Mouse (Mus musculus) limb, embryonic 10.5 days (tissue): ENCODE data around the gene Gm10964. TPM values are rescaled to one million over a fixed set of nuclear protein-coding genes. Genes with fewer than 3 reads are reported as not detected.
A peak's percentile ranks its signal among the peaks of the same experiment; 100 is the strongest.

Experiments used
- DNase-seq: peaks from one replicate; pipeline ENCODE4 v3.0.0-alpha.2; 2017; ENCODE audit warnings: low spot score
- H3K27ac ChIP-seq: fragments of 300-500 bp; sonication (generic); 2 replicates; pipeline ENCODE4 v1.5.1; 2016; ENCODE audit warnings: mild to moderate bottlenecking
- H3K27me3 ChIP-seq: fragments of 300-500 bp; sonication (generic); 2 replicates; pipeline ENCODE4 v1.6.1; 2016; ENCODE audit warnings: low read depth, mild to moderate bottlenecking; ENCODE audit not compliant: poor library complexity, severe bottlenecking
- H3K36me3 ChIP-seq: fragments of 300-500 bp; sonication (generic); 2 replicates; pipeline ENCODE4 v1.6.1; 2016; ENCODE audit warnings: mild to moderate bottlenecking, moderate library complexity
- H3K4me1 ChIP-seq: fragments of 300-500 bp; sonication (generic); 2 replicates; pipeline ENCODE4 v1.6.1; 2016
- H3K4me3 ChIP-seq: fragments of 300-500 bp; sonication (generic); 2 replicates; pipeline ENCODE4 v1.5.1; 2016; ENCODE audit warnings: mild to moderate bottlenecking, moderate library complexity
- H3K9me3 ChIP-seq: fragments of 300-500 bp; sonication (generic); replicated peaks from 2 replicates; pipeline ENCODE4 v1.6.1; 2016; ENCODE audit warnings: mild to moderate bottlenecking
- WGBS: fragments of 180-500 bp; shearing (Covaris S2); methylation state at CpG from one replicate; pipeline ENCODE4 v1.1.7; 2016; 5-methylcytosine and 5-hydroxymethylcytosine counted together
- polyA plus RNA-seq: library from polyadenylated mRNA; unstranded; fragments of >200 nt; fragmentation: Nextera tagmentation; extraction: Ambion mirVana; gene quantifications from 2 replicates; pipeline ENCODE4 v1.2.1, GENCODE M21; 2016

Gene Gm10964
- not detected in 2 replicates for polyA plus RNA-seq

GRCm38 (mm10) chr3:103739329-103739728, at the start of gene Gm10964:
Gene Gm10964 (plus strand): TSS chr3:103739366.
- H3K36me3 ChIP-seq: peaks cover 32% of the 10 kb centered on the region
- DNase-seq: no peak
- 90% methylated on average over 1 of the region's 1 CpGs for WGBS
- H3K4me3 ChIP-seq: peak within 1 kb of the TSS; percentile 50
- no peaks in the 10 kb centered on the region for H3K27me3 ChIP-seq
- H3K27ac ChIP-seq: peak within 1 kb of the TSS; percentile 93
- H3K4me1 ChIP-seq: peaks cover 56% of the 10 kb centered on the region
- no peaks in the 10 kb centered on the region for H3K9me3 ChIP-seq

DNA sequence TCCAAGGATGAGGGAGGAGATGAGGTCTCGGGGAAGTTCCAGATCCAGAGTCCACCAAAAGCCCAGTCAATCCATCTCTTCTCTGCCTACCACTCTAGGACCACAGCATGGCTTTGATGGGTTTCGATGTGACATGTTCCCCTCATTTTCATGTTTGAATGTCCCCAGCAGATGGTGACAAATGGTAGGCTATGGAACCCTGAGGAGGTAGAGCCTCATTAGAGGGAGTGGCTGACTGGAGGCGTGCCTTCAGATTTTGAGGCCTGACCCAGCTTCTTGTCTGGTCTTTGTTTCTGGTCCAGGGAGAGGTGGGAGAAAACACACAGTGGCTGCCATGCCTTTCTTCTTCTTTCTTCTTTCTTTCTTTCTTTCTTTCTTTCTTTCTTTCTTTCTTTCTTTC, 48.7 kb upstream of the Gm10964 start:
- 77% methylated on average over 3 of the region's 3 CpGs for WGBS
- no peaks in the 10 kb centered on the region for H3K4me1 ChIP-seq
- no peaks in the 10 kb centered on the region for H3K9me3 ChIP-seq
- H3K27me3 ChIP-seq: no peaks in the 10 kb centered on the region
- H3K4me3 ChIP-seq: no peak overlapping the region
- no peaks in the 10 kb centered on the region for H3K36me3 ChIP-seq
- no peak for DNase-seq
- no peak overlapping the region for H3K27ac ChIP-seq

DNA sequence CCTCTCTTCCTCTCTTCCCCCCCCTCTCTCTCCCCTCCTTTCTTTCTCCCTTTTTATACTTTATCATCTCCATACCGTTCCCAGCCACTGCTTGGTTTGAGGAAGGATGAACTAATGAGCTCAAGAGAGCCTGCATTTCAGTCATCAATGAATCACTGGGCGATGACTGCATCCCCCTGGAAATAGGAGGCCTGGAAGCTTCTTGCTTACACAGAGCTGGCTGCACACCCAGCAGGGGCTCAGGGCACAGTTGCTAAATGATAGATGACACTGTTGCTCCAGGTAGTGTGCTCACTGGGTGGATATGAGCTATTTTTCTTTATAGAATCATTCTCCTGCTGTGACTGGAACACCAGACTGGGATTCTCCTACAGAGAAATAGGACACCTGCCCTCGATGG, 43.6 kb upstream of the Gm10964 start:
- H3K36me3 ChIP-seq: no peaks in the 10 kb centered on the region
- H3K9me3 ChIP-seq: no peaks in the 10 kb centered on the region
- DNase-seq: no peak
- 73% methylated on average over 3 of the region's 3 CpGs for WGBS
- no peaks in the 10 kb centered on the region for H3K4me1 ChIP-seq
- no peak overlapping the region for H3K27ac ChIP-seq
- H3K27me3 ChIP-seq: no peaks in the 10 kb centered on the region
- no peak overlapping the region for H3K4me3 ChIP-seq

GRCm38 (mm10) chr3:103696388-103696925, 42.7 kb upstream of the Gm10964 start:
- Histone ChIP-seq H3K4me1 (no peaks in the 10 kb centered on the region), H3K4me3 (no peak overlapping the region), H3K27ac (no peak overlapping the region), H3K9me3 (no peaks in the 10 kb centered on the region), H3K27me3 (no peaks in the 10 kb centered on the region), H3K36me3 (no peaks in the 10 kb centered on the region)
- no peak for DNase-seq
- 77% methylated on average over 1 of the region's 1 CpGs for WGBS

- Histone ChIP-seq H3K36me3 (no peaks in the 10 kb centered on the region), H3K27me3 (no peaks in the 10 kb centered on the region), H3K4me1 (no peaks in the 10 kb centered on the region), H3K4me3 (no peak overlapping the region), H3K27ac (no peak overlapping the region), H3K9me3 (no peaks in the 10 kb centered on the region)
- WGBS: 83% methylated on average over 6 of the region's 6 CpGs
- no peak for DNase-seq
Observed at GRCm38 (mm10) chr3:103704661-103705060, 34.5 kb upstream of the Gm10964 start.

GRCm38 (mm10) chr3:103705426-103705825, 33.7 kb upstream of the Gm10964 start:
- Histone ChIP-seq H3K9me3 (no peaks in the 10 kb centered on the region), H3K27ac (no peak overlapping the region), H3K4me3 (no peak overlapping the region), H3K27me3 (no peaks in the 10 kb centered on the region), H3K36me3 (no peaks in the 10 kb centered on the region), H3K4me1 (no peaks in the 10 kb centered on the region)
- 91% methylated on average over 12 of the region's 12 CpGs for WGBS
- no peak for DNase-seq

- H3K9me3 ChIP-seq: no peaks in the 10 kb centered on the region
- DNase-seq: no peak
- no peaks in the 10 kb centered on the region for H3K27me3 ChIP-seq
- no peaks in the 10 kb centered on the region for H3K4me1 ChIP-seq
- no peak overlapping the region for H3K27ac ChIP-seq
- 95% methylated on average over 5 of the region's 5 CpGs for WGBS
- H3K36me3 ChIP-seq: no peaks in the 10 kb centered on the region
- H3K4me3 ChIP-seq: no peak overlapping the region
Observed at GRCm38 (mm10) chr3:103709470-103710040, 29.6 kb upstream of the Gm10964 start.

DNA sequence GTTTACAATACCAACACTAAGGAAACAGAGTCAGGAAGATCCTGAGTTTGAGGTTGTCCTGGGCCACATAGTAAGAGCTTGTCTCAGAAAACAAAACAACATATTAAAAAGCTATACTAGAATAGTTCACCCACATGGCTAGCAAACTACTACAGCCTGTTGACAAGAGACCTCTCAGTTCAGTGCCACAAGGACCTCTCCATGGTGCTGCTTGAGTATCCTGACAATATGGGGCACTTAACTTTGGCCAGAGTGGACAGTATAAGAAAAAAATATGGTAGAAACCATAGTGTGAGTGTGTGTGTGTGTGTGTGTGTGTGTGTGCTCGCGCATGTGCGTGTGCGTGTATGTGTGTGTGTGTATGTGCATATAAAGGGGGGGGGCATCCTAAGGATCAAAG, 27.0 kb upstream of the Gm10964 start:
- H3K9me3 ChIP-seq: no peaks in the 10 kb centered on the region

GRCm38 (mm10) chr3:103714236-103714875, 24.8 kb upstream of the Gm10964 start:
- DNase-seq: no peak
- 69% methylated on average over 7 of the region's 7 CpGs for WGBS
- no peak overlapping the region for H3K4me3 ChIP-seq

More for the DNA sequence above, 27.0 kb upstream of the Gm10964 start:
- DNase-seq: no peak
- no peak overlapping the region for H3K4me3 ChIP-seq
- 91% methylated on average over 4 of the region's 4 CpGs for WGBS
- no peaks in the 10 kb centered on the region for H3K27me3 ChIP-seq
- peaks cover 13% of the 10 kb centered on the region for H3K4me1 ChIP-seq
- H3K27ac ChIP-seq: no peak overlapping the region
- H3K36me3 ChIP-seq: no peaks in the 10 kb centered on the region

GRCm38 (mm10) chr3:103714942-103715341, 24.2 kb upstream of the Gm10964 start:
- H3K27me3 ChIP-seq: no peaks in the 10 kb centered on the region
- no peak for DNase-seq
- no peak overlapping the region for H3K4me3 ChIP-seq
- no peak overlapping the region for H3K27ac ChIP-seq
- no peaks in the 10 kb centered on the region for H3K9me3 ChIP-seq
- H3K36me3 ChIP-seq: no peaks in the 10 kb centered on the region
- peaks cover 22% of the 10 kb centered on the region for H3K4me1 ChIP-seq
- WGBS: 80% methylated on average over 8 of the region's 8 CpGs

More at GRCm38 (mm10) chr3:103714236-103714875, 24.8 kb upstream of the Gm10964 start:
- Histone ChIP-seq H3K4me1 (peaks cover 20% of the 10 kb centered on the region), H3K27me3 (no peaks in the 10 kb centered on the region), H3K27ac (no peak overlapping the region), H3K36me3 (no peaks in the 10 kb centered on the region), H3K9me3 (no peaks in the 10 kb centered on the region)

GRCm38 (mm10) chr3:103715762-103716693, 23.1 kb upstream of the Gm10964 start:
- Histone ChIP-seq H3K27me3 (no peaks in the 10 kb centered on the region), H3K4me1 (peaks cover 22% of the 10 kb centered on the region), H3K36me3 (no peaks in the 10 kb centered on the region), H3K9me3 (no peaks in the 10 kb centered on the region), H3K27ac (0 out of 2 replicates have a peak overlapping the region, but pooled peaks have one; percentile 36), H3K4me3 (no peak overlapping the region)
- 52% methylated on average over 11 of the region's 11 CpGs for WGBS
- DNase-seq: no peak

- no peaks in the 10 kb centered on the region for H3K27me3 ChIP-seq
- peaks cover 22% of the 10 kb centered on the region for H3K4me1 ChIP-seq
- no peak for DNase-seq
- H3K4me3 ChIP-seq: no peak overlapping the region
- H3K36me3 ChIP-seq: no peaks in the 10 kb centered on the region
- H3K27ac ChIP-seq: peak overlapping the region; percentile 3; the same call in 1 of the 2 replicates
- no peaks in the 10 kb centered on the region for H3K9me3 ChIP-seq
- WGBS: 64% methylated on average over 15 of the region's 15 CpGs
Observed at GRCm38 (mm10) chr3:103716774-103717760, 22.1 kb upstream of the Gm10964 start.
